Mouse (Mus musculus) liver, adult 2 months (tissue): ENCODE data around the gene Mlxip.

Experiments used
- CTCF ChIP-seq: fragments of 200-500 bp; IDR thresholded peaks from 2 replicates; pipeline ENCODE4 v1.5.1; 2011; ENCODE audit warnings: low read depth, low read length, control low read depth
- POLR2A ChIP-seq: fragments of 200-500 bp; IDR thresholded peaks from 2 replicates; pipeline ENCODE4 v1.6.1; 2011; ENCODE audit warnings: low read length, control low read depth; ENCODE audit not compliant: insufficient read depth; ENCODE audit errors: extremely low read depth

DNA sequence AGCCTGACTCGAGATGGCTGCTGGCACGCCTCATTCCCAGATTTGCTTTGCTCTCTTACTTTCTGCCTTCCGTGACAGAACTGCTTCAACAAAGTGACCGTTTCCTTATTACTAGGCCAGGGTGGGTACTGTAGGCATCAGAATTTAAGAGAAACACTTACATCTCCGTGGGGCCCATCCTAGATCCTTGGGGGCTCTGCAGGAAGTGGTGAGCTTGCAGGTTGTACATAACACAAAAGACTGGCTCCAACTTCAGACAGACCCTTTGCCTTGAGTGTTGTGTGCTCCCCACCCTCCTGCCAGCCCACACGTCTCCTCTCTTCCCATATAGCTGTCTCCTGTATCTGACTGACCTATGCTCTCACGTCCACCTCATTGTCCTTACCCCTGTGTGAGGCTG lies 57.3 kb downstream of the Mlxip start:
- TF ChIP-seq POLR2A (no peak), CTCF (no peak)
